Mouse (Mus musculus): ENCODE data around the gene Magoh.

DNA sequence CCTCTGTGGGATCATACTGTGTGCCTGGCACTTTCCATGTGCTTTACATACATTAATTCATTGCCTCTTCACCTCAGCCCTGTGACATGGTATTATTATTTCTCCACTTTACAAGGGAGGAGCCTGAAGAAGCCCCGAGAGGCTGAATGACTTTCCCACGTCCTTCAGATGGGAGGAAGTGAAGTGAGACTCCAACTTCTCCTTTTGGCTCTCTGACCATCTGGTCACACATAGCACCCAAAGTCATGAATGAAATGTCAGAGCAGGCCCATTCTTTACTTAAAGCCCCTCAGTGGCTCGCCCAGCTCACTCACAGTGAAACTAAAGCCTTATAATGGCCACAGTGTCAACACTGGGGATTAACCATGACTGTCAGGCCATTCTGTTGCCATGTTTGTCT is 55.7 kb downstream of the Magoh start:
- no peak for TF ChIP-seq E2F4 (IDR thresholded peaks at IDR 0.05; ENCODE audit: insufficient read depth)
- no peak for TF ChIP-seq POLR2A (IDR thresholded peaks at IDR 0.05; ENCODE audit: insufficient read length, low read depth)
- TF ChIP-seq TCF3 (IDR thresholded peaks at IDR 0.05; ENCODE audit: insufficient read length, low read depth), result no peak
- TF ChIP-seq USF1 (IDR thresholded peaks at IDR 0.05; ENCODE audit: low read depth), result no peak
- TF ChIP-seq MYOD1 (IDR thresholded peaks at IDR 0.05; ENCODE audit: control insufficient read depth in 1 of 3, insufficient read length in 2 of 3, low read depth in 2 of 3), result no peak
- TF ChIP-seq MYOG (IDR thresholded peaks at IDR 0.05; ENCODE audit: control insufficient read depth in 1 of 3, insufficient read depth in 1 of 3, insufficient read length in 2 of 3, low read depth in 2 of 3), result no peak

Data from myocyte (in vitro differentiated cells).